Mouse (Mus musculus): Measurements from ENCODE around the gene Mbtps1. TPM values are rescaled to one million over a fixed set of nuclear protein-coding genes. Genes with fewer than 3 reads are reported as not detected.

Gene Mbtps1
- total RNA-seq (2014; fragmentation: Nextera tagmentation) (80.9 and 98.7 TPM in 2 replicates), total RNA-seq (2017) (37.3 and 40.2 TPM in 2 replicates), polyA plus RNA-seq (2012) (107 and 108 TPM in 2 replicates)

DNA sequence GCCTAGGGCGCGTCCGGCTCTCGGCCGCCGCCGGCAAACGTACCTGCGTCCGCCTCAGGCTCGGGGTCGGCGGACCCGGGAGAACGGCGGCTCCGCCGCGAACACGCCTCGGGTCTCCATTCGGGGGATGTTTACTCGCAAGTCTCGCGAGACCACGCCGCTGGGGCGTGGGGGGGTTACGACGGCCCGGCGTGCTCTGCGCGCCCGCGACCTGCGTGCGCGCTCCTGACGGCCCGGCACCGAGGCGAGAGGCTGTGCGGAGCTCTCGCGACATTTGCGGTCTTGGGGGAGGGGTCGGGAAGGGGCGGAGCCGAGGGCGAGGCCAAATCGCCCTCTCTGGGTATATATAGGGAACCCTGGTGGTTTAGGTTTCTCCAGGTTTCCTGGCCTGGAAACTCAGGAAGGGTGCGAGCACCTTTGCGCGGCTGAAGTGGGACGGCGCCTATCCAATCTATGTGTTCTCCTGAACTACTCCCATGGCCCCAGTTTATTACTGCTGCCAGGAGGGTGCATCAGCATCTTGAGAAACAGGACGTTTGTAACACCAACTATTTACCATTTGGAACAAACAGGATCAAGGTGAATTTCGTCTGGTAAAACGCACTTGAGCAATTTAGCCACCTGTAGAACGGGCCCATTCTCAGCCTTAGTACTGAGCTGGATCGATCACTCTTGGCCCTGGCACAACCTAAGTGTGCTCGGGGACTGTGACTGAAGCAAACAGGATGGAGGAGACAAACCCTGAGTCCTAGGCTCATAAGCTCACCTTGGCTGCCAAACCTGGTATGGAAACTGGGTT is at the start of gene Mbtps1:
Gene Mbtps1, minus strand, starts transcription at position 133 of the 799 bp plus-strand sequence.
- Histone ChIP-seq H3K36me3 (replicated peaks) (peaks cover 73% of the 10 kb centered on the region), H3K4me3 (ENCODE audit: low read depth, low read length) (peak within 1 kb of the TSS; percentile 81), H3K4me1 (ENCODE audit: insufficient read depth, low read depth, low read length) (peaks cover 46% of the 10 kb centered on the region), H3K9me3 (replicated peaks) (no peaks in the 10 kb centered on the region), H3K27me3 (ENCODE audit: insufficient read depth, low read length) (no peaks in the 10 kb centered on the region)
- ATAC-seq (ENCODE audit: extremely low read depth, insufficient number of reproducible peaks, low FRiP score, poor library complexity, severe bottlenecking) (peak; percentile 85), DNase-seq (ENCODE audit: low spot score) (peak; percentile 93)
- TF ChIP-seq GATA2 (IDR thresholded peaks at IDR 0.05; ENCODE audit: borderline replicate concordance, low read depth, low read length) (no peak), GATA1 (IDR thresholded peaks at IDR 0.05; ENCODE audit: borderline replicate concordance, low read length) (no peak)

DNA sequence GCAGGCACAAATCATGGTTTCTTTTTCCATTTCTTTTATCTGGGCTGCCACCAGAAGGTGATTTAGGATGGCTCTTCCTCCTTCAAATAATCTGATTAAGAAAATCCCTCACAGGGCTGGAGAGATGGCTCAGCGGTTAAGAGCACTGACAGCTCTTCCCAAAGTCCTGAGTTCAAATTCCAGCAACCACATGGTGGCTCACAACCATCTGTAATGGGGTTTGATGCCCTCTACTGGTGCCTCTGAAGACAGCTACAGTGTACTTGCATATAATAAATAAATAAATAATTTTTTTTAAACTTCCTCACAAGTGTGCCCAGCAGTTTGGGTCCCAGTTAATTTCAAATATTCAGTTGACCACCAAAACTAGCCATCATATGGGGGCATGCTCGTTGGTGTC is 47.7 kb upstream of the Mbtps1 start:
- Histone ChIP-seq H3K4me1 (ENCODE audit: insufficient read depth, low read depth, low read length) (peaks cover 33% of the 10 kb centered on the region), H3K4me3 (ENCODE audit: low read depth, low read length) (no peak overlapping the region), H3K36me3 (replicated peaks) (peaks cover 27% of the 10 kb centered on the region), H3K27me3 (ENCODE audit: insufficient read depth, low read length) (no peaks in the 10 kb centered on the region; the same call in 1 of the 2 replicates), H3K9me3 (replicated peaks) (peaks cover 13% of the 10 kb centered on the region)
- ATAC-seq (ENCODE audit: extremely low read depth, insufficient number of reproducible peaks, low FRiP score, poor library complexity, severe bottlenecking) (no peak), DNase-seq (ENCODE audit: low spot score) (no peak)
- TF ChIP-seq CTCF (IDR thresholded peaks at IDR 0.05; ENCODE audit: low read depth, low read length) (no peak), POLR2AphosphoS5 (IDR thresholded peaks at IDR 0.05; ENCODE audit: insufficient replicate concordance, low read depth, low read length) (no peak), GATA1 (IDR thresholded peaks at IDR 0.05; ENCODE audit: borderline replicate concordance, low read length) (no peak), TAL1 (conservative IDR thresholded peaks at IDR 0.05; ENCODE audit: low read depth, low read length) (no peak), GATA2 (IDR thresholded peaks at IDR 0.05; ENCODE audit: borderline replicate concordance, low read depth, low read length) (no peak)

DNA sequence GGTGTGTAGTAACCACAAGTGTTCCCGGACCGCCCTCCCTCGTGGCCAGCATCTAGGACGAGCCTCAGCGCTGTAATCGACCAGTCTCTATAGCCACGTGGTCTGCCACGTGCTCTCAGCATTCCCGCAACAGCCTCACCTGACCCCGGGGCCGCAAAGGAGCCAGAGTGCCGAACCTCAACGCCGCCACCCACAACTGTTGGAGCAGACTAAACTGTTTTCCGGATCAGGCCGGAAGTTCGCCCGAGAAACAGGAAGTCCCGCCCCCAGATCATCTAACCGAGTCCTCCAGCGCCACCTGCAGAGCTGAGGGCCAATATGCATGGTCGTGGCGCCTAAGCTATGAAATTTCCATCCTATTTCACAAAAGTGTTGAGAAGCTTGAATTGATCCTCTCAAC is 46.5 kb upstream of the Mbtps1 start, which contains the start of gene Taf1c:
Gene Taf1c, minus strand, starts transcription at position 227 of the 400 bp plus-strand sequence.
- Histone ChIP-seq H3K4me1 (ENCODE audit: insufficient read depth, low read depth, low read length) (peaks cover 36% of the 10 kb centered on the region), H3K9me3 (replicated peaks) (peaks cover 13% of the 10 kb centered on the region), H3K4me3 (ENCODE audit: low read depth, low read length) (peak within 1 kb of the TSS; percentile 77), H3K27me3 (ENCODE audit: insufficient read depth, low read length) (no peaks in the 10 kb centered on the region; the same call in 1 of the 2 replicates), H3K36me3 (replicated peaks) (peaks cover 39% of the 10 kb centered on the region)
- TF ChIP-seq POLR2AphosphoS5 (IDR thresholded peaks at IDR 0.05; ENCODE audit: insufficient replicate concordance, low read depth, low read length), result no peak
- no peak for TF ChIP-seq CTCF (IDR thresholded peaks at IDR 0.05; ENCODE audit: low read depth, low read length)
- TF ChIP-seq GATA1 (IDR thresholded peaks at IDR 0.05; ENCODE audit: borderline replicate concordance, low read length), result no peak
- TF ChIP-seq TAL1 (conservative IDR thresholded peaks at IDR 0.05; ENCODE audit: low read depth, low read length), result no peak
- TF ChIP-seq GATA2 (IDR thresholded peaks at IDR 0.05; ENCODE audit: borderline replicate concordance, low read depth, low read length), result no peak
- peak; percentile 83 for ATAC-seq (ENCODE audit: extremely low read depth, insufficient number of reproducible peaks, low FRiP score, poor library complexity, severe bottlenecking)
- peak; percentile 79 for DNase-seq (ENCODE audit: low spot score)

DNA sequence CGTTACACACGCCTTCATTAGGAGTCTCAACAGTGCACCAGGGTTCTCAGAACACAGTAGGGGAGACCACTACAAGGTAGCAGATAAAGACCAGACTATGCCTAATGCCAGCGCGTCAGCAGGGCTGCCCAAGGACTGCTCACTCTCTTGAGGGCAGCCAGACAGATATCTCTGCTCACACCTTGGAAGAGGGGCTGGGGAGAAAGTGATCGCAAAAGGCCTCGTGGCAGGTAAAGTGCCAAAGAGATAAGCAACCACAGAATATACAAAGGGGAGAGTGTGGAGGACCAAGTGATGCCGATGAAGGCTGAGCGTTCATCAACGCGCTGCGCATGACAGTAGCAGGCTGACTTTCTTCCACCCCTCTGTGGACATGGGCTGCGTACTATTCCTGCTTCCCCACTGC is 45.9 kb upstream of the Mbtps1 start:
- no peak for TF ChIP-seq CTCF (IDR thresholded peaks at IDR 0.05; ENCODE audit: low read depth, low read length)
- peak; percentile 72 for TF ChIP-seq TAL1 (conservative IDR thresholded peaks at IDR 0.05; ENCODE audit: low read depth, low read length)
- TF ChIP-seq POLR2AphosphoS5 (IDR thresholded peaks at IDR 0.05; ENCODE audit: insufficient replicate concordance, low read depth, low read length), result no peak
- TF ChIP-seq GATA1 (IDR thresholded peaks at IDR 0.05; ENCODE audit: borderline replicate concordance, low read length), result no peak
- ATAC-seq (ENCODE audit: extremely low read depth, insufficient number of reproducible peaks, low FRiP score, poor library complexity, severe bottlenecking) (peak; percentile 56), DNase-seq (ENCODE audit: low spot score) (peak; percentile 62)
- Histone ChIP-seq H3K36me3 (replicated peaks) (peaks cover 45% of the 10 kb centered on the region), H3K4me1 (ENCODE audit: insufficient read depth, low read depth, low read length) (peaks cover 36% of the 10 kb centered on the region), H3K4me3 (ENCODE audit: low read depth, low read length) (peak overlapping the region; percentile 77), H3K9me3 (replicated peaks) (peaks cover 9% of the 10 kb centered on the region), H3K27me3 (ENCODE audit: insufficient read depth, low read length) (no peaks in the 10 kb centered on the region; the same call in 1 of the 2 replicates)

DNA sequence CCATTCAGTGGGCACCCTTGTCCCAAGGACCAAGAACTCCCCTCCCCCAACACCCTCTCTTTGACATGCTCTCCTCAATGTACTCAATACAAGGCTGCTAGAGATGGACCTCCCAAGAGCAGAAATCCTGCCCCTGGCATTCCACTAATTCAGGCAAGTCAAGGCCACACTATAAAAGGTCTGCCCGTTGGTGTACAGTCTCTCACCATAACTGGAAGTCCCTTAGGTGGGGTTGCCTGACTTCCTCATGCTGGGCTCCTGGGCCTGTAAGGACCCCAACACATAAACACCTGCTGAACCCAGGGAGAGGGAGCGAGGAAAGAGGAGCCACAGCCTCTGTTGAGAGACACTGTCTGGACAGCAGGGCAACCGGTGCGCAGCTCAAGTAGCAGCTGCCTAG is 45.2 kb upstream of the Mbtps1 start:
- Histone ChIP-seq H3K27me3 (ENCODE audit: insufficient read depth, low read length) (no peaks in the 10 kb centered on the region; the same call in 1 of the 2 replicates), H3K9me3 (replicated peaks) (peaks cover 5% of the 10 kb centered on the region), H3K4me3 (ENCODE audit: low read depth, low read length) (peak overlapping the region; percentile 77), H3K36me3 (replicated peaks) (peaks cover 52% of the 10 kb centered on the region), H3K4me1 (ENCODE audit: insufficient read depth, low read depth, low read length) (peaks cover 36% of the 10 kb centered on the region)
- TF ChIP-seq POLR2AphosphoS5 (IDR thresholded peaks at IDR 0.05; ENCODE audit: insufficient replicate concordance, low read depth, low read length) (no peak), CTCF (IDR thresholded peaks at IDR 0.05; ENCODE audit: low read depth, low read length) (no peak), GATA1 (IDR thresholded peaks at IDR 0.05; ENCODE audit: borderline replicate concordance, low read length) (no peak), GATA2 (IDR thresholded peaks at IDR 0.05; ENCODE audit: borderline replicate concordance, low read depth, low read length) (no peak), TAL1 (conservative IDR thresholded peaks at IDR 0.05; ENCODE audit: low read depth, low read length) (no peak)
- no peak for DNase-seq (ENCODE audit: low spot score)
- no peak for ATAC-seq (ENCODE audit: extremely low read depth, insufficient number of reproducible peaks, low FRiP score, poor library complexity, severe bottlenecking)

DNA sequence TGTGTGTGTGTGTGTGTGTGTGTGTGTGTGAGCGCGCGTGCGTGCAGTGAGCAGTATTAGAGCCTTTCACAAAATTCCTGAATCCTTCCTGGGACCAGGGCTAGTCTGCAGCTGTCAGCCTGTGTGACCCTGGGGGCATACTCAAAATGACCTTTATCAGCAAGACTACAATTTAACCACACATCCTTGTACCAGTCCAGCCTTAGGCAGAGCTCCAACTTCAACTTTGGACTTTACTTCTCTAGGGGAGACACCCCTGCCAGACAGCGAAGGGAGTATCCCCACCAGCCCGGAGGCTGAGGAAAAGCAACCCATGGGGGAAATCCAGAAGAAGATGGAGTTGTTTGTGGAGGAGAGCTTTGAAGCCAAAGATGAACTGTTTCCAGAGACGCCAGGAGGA is 32.9 kb upstream of the Mbtps1 start:
- peaks cover 15% of the 10 kb centered on the region for H3K4me1 ChIP-seq (ENCODE audit: insufficient read depth, low read depth, low read length)

More for the DNA sequence above, 32.9 kb upstream of the Mbtps1 start:
- H3K4me3 ChIP-seq (ENCODE audit: low read depth, low read length), result no peak overlapping the region
- ATAC-seq (ENCODE audit: extremely low read depth, insufficient number of reproducible peaks, low FRiP score, poor library complexity, severe bottlenecking) (no peak), DNase-seq (ENCODE audit: low spot score) (no peak)
- peaks cover 14% of the 10 kb centered on the region for H3K36me3 ChIP-seq (replicated peaks)
- peaks cover 3% of the 10 kb centered on the region; the same call in 1 of the 2 replicates for H3K27me3 ChIP-seq (ENCODE audit: insufficient read depth, low read length)
- TF ChIP-seq CTCF (IDR thresholded peaks at IDR 0.05; ENCODE audit: low read depth, low read length), result no peak
- TF ChIP-seq GATA1 (IDR thresholded peaks at IDR 0.05; ENCODE audit: borderline replicate concordance, low read length), result no peak
- TF ChIP-seq POLR2AphosphoS5 (IDR thresholded peaks at IDR 0.05; ENCODE audit: insufficient replicate concordance, low read depth, low read length), result no peak
- no peak for TF ChIP-seq GATA2 (IDR thresholded peaks at IDR 0.05; ENCODE audit: borderline replicate concordance, low read depth, low read length)
- 0 out of 2 replicates have a peak, but pooled peaks cover 4% of the 10 kb centered on the region for H3K9me3 ChIP-seq (replicated peaks)
